Mouse (Mus musculus) CH12.LX (cell line): ENCODE measurements around the gene Prss35. TPM values are rescaled to one million over a fixed set of nuclear protein-coding genes. Genes with fewer than 3 reads are reported as not detected.

Experiments used
- DNase-seq: peaks from one replicate; pipeline ENCODE4 v3.0.0-alpha.2; 2013; ENCODE audit errors: extremely low read depth
- H3K27ac ChIP-seq: 2 replicates; pipeline ENCODE4 v1.5.1; 2012; ENCODE audit warnings: low read depth, mild to moderate bottlenecking, control low read depth, moderate library complexity; ENCODE audit not compliant: insufficient read depth
- H3K27me3 ChIP-seq: replicated peaks from 2 replicates; pipeline ENCODE3; 2012; ENCODE audit warnings: inconsistent platforms
- H3K36me3 ChIP-seq, 2 experiments: replicated peaks in 1 of 2; 2 replicates each; pipeline versions ENCODE3 to v1.6.1; 2012; ENCODE audit warnings: inconsistent platforms in 1 of 2, low read length in 1 of 2, mild to moderate bottlenecking in 1 of 2, mixed read lengths in 1 of 2, moderate library complexity in 1 of 2; ENCODE audit not compliant: control insufficient read depth in 1 of 2, insufficient read depth in 1 of 2
- H3K4me1 ChIP-seq, 2 experiments: 2 replicates each; pipeline ENCODE4 v1.6.1; 2012; ENCODE audit warnings: inconsistent platforms in 1 of 2, moderate library complexity in 1 of 2; ENCODE audit not compliant: insufficient read depth in 2 of 2, control insufficient read depth in 1 of 2
- H3K4me2 ChIP-seq: 2 replicates; pipeline ENCODE4 v1.6.1; 2012; ENCODE audit warnings: low read depth, mild to moderate bottlenecking, control low read depth; ENCODE audit not compliant: poor library complexity, insufficient read depth, severe bottlenecking
- H3K4me3 ChIP-seq, 3 experiments: fragments of 150-350 bp in 1 of 3; sonication (generic) in 1 of 3; replicated peaks in 1 of 3; 2 replicates each; pipeline versions ENCODE3 to v1.5.1; 2011 to 2012; ENCODE audit warnings: low read depth in 2 of 3, low read length in 2 of 3, mild to moderate bottlenecking in 2 of 3, moderate library complexity in 2 of 3, control low read depth in 1 of 3, improper control_type of control experiment in 1 of 3, inconsistent platforms in 1 of 3, mixed read lengths in 1 of 3; ENCODE audit not compliant: poor library complexity in 1 of 3
- H3K79me2 ChIP-seq: replicated peaks from 2 replicates; pipeline ENCODE4 v1.6.1; 2012; ENCODE audit warnings: mild to moderate bottlenecking, moderate library complexity; ENCODE audit not compliant: control insufficient read depth, poor library complexity, insufficient read depth, severe bottlenecking; ENCODE audit errors: extremely low read depth
- H3K9ac ChIP-seq: 2 replicates; pipeline ENCODE4 v1.6.1; 2012; ENCODE audit warnings: low read depth, mild to moderate bottlenecking, control low read depth, moderate library complexity; ENCODE audit not compliant: insufficient read depth
- H3K9me3 ChIP-seq: replicated peaks from 2 replicates; pipeline ENCODE3; 2012; ENCODE audit warnings: low read length, inconsistent platforms, mixed read lengths
- GABPA ChIP-seq: IDR thresholded peaks from 2 replicates; pipeline ENCODE4 v1.6.1; 2012; ENCODE audit warnings: low read depth, low read length, improper control_type of control experiment, inconsistent platforms; ENCODE audit not compliant: insufficient replicate concordance
- JUN ChIP-seq: IDR thresholded peaks from 2 replicates; pipeline ENCODE4 v1.6.1; 2011; ENCODE audit warnings: low read depth, mild to moderate bottlenecking, low read length, improper control_type of control experiment, moderate library complexity; ENCODE audit not compliant: insufficient read depth
- MAFK ChIP-seq: IDR thresholded peaks from 2 replicates; pipeline ENCODE4 v1.6.1; 2011; ENCODE audit warnings: low read length, improper control_type of control experiment; ENCODE audit not compliant: insufficient replicate concordance
- PAX5 ChIP-seq: IDR thresholded peaks from 2 replicates; pipeline ENCODE4 v1.6.1; 2012; ENCODE audit warnings: low read length, inconsistent platforms, mixed read lengths
- POLR2A ChIP-seq: IDR thresholded peaks from 2 replicates; pipeline ENCODE4 v1.6.1; 2011; ENCODE audit warnings: low read depth, mild to moderate bottlenecking, improper control_type of control experiment, low read length
- RAD21 ChIP-seq: IDR thresholded peaks from 2 replicates; pipeline ENCODE4 v1.6.1; 2011; ENCODE audit warnings: low read depth, mild to moderate bottlenecking, low read length, improper control_type of control experiment, moderate library complexity
- RCOR1 ChIP-seq: conservative IDR thresholded peaks from 2 replicates; pipeline ENCODE4 v1.6.1; 2012; ENCODE audit warnings: low read depth, mild to moderate bottlenecking, inconsistent platforms, low read length, improper control_type of control experiment
- TCF12 ChIP-seq: IDR thresholded peaks from 2 replicates; pipeline ENCODE4 v1.6.1; 2014; ENCODE audit warnings: low read depth, mild to moderate bottlenecking, inconsistent platforms, low read length, improper control_type of control experiment
- ZC3H11A ChIP-seq: IDR thresholded peaks from 2 replicates; pipeline ENCODE4 v1.6.1; 2012; ENCODE audit warnings: low read depth, mild to moderate bottlenecking, inconsistent platforms, low read length, improper control_type of control experiment
- dilution Hi-C: fragments of 300-500 bp; cut with MboI; formaldehyde crosslinking; loops from 2 replicates; pipeline ENCODE4 v1.14.3; 2020; ENCODE audit warnings: low sequenced_read_pairs; ENCODE audit not compliant: extremely low pct_unique_long_range_greater_than_20kb, extremely low pct_ligation_motif_present
- in situ Hi-C: fragments of 300-500 bp; cut with MboI; formaldehyde crosslinking; loops from 3 replicates; pipeline ENCODE4 v1.14.3; 2019; ENCODE audit warnings: low sequenced_read_pairs, low pct_ligation_motif_present, low pct_unique_long_range_greater_than_20kb, mixed read lengths
- polyA plus RNA-seq: library from polyadenylated mRNA; unstranded; fragments of >175 nt; gene quantifications from 2 replicates; pipeline ENCODE4 v1.2.1, GENCODE M21; 2012; ENCODE audit warnings: low read depth; ENCODE audit not compliant: insufficient read length
- total RNA-seq, 2 experiments: library from RNA; depleted of rRNA; stranded (reverse); fragments of 300-350 nt in 1 of 2; fragments of >200 nt in 1 of 2; gene quantifications; 2 replicates each; pipeline ENCODE4 v1.2.3; 2012 to 2014

Gene Prss35
- not detected in 2 replicates for total RNA-seq (2012; rRNA removed)
- total RNA-seq (2014; rRNA removed) = not detected in 2 replicates
- polyA plus RNA-seq = not detected in 2 replicates

DNA sequence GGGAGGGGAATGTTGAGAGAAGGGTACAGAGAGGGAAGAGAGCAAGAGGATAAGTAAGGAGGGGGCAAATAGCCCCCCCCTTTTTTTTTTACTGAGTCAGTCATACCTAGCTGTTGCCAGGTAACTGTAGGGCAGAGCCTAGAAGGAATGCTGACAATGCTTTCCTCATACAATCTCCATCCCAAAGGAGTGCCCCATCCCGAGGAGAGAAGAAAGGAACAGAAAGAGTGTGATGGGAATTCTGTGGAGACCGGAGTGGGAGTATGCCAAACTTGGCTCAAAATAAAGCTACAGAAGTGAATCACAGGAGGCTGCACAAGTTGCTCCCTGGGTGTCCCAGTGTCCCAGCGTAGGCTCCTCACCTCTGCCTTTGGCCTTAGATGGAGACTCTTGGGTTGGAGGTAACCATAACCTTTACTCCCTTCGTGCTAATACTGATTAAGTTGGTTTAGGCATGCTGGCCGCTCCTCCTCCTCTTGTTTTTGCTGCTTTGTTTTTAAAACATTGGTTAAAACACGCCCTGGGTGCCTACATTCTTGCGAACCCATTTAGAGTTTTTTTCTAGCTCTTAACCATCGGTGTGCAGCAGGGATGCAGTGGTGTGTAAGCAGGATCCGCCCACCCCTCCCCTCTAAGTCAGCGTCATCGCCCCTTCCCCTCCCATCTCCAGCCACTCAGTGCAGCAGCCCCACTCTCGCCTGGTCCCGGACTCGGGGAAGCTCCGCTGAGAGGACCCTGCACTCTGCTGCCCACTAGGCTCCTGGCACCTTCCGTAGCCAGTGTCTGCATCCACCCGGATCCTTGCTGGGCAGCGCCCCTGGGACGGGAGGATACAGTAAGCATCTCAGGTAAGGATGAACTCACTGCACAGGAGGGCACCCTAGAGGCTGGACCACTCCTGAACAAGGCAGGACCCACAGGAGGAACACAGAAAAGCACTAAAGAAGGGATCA, at the start of gene Prss35:
Gene Prss35, plus strand, starts transcription at position 691 of the 953 bp plus-strand sequence.
- H3K9ac ChIP-seq = no peak within 1 kb of the TSS
- H3K4me2 ChIP-seq = no peak within 1 kb of the TSS
- in situ Hi-C loops = loop anchor here (5.0 to 25.0 kb wide), 2 partner anchors 151 to 281 kb away; partner anchors contain the start of genes Dop1a and Ube2cbp
- H3K36me3 ChIP-seq = no peaks in the 10 kb centered on the region
- H3K4me1 ChIP-seq = peaks cover 0 to 6% of the 10 kb centered on the region in 2 experiments; a peak in 3 of 4 replicates
- H3K27ac ChIP-seq = no peak within 1 kb of the TSS
- no peaks in the 10 kb centered on the region for H3K79me2 ChIP-seq
- TF ChIP-seq TCF12 (no peak), JUN (no peak)
- H3K4me3 ChIP-seq = no peak within 1 kb of the TSS
- H3K27me3 ChIP-seq = no peaks in the 10 kb centered on the region
- DNase-seq = no peak
- no peaks in the 10 kb centered on the region for H3K9me3 ChIP-seq
- dilution Hi-C loops = no loop called here

DNA sequence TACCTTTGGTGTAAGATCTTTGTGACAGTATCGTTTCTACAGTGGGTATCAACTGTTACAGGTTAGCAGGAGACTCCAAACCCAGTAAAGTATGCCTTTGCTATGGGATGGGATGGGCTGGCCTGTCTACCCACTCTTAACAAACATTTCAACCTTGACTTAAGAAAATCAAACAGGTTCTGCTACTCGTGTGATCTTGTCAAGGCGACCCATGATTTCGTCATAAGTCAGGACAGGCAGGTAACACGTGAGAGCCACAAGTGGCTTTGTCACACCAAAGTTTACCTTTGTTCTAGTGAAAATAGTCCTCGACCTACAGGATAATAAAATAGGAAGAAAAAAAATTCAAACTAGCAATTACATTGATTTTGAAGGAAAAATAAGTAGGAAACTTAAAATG, 49.5 kb upstream of the Prss35 start:
- Histone ChIP-seq H3K79me2 (no peaks in the 10 kb centered on the region), H3K36me3 (no peaks in the 10 kb centered on the region), H3K9me3 (no peaks in the 10 kb centered on the region), H3K27me3 (no peaks in the 10 kb centered on the region), H3K4me1 (peaks cover 2 to 16% of the 10 kb centered on the region in 2 experiments; a peak in 3 of 4 replicates), H3K27ac (no peak overlapping the region), H3K4me3 (no peak overlapping the region), H3K9ac (no peak overlapping the region), H3K4me2 (no peak overlapping the region)
- in situ Hi-C loops (no loop called here), dilution Hi-C loops (no loop called here)
- DNase-seq = no peak
- no peak for TF ChIP-seq MAFK
- TF ChIP-seq POLR2A = no peak
- no peak for TF ChIP-seq PAX5
- TF ChIP-seq GABPA = no peak

DNA sequence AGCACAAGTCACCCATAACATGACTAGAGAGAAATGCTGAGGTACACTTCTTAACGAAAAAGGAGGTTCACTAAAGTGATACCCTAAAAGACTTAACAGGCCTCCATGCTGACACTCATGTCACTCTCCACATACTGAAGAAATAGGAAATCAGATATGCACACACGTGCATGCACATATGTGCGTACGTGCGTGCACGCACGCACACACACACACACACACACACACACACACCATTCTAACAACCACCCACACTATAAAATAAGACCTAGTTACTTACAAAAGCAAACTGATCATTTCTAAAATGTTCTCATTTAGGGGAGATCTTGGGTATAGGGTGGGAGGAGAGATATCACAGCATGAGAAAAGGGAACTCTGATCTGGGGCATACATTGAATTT, 48.8 kb upstream of the Prss35 start:
- Histone ChIP-seq H3K79me2 (no peaks in the 10 kb centered on the region), H3K4me2 (peak overlapping the region; percentile 50; the same call in 1 of the 2 replicates), H3K27ac (no peak overlapping the region), H3K9ac (no peak overlapping the region), H3K4me1 (peaks cover 2 to 16% of the 10 kb centered on the region in 2 experiments; a peak in 3 of 4 replicates), H3K9me3 (no peaks in the 10 kb centered on the region)
- in situ Hi-C loops = no loop called here
- DNase-seq = no peak
- TF ChIP-seq RCOR1 (no peak), ZC3H11A (no peak), RAD21 (no peak)
- TF ChIP-seq, all 38 proteins: peak for 0
- dilution Hi-C loops = no loop called here
- H3K36me3 ChIP-seq = no peaks in the 10 kb centered on the region
- no peaks in the 10 kb centered on the region for H3K27me3 ChIP-seq
- peak overlapping the region in 1 of 3 experiments; percentile 89 for H3K4me3 ChIP-seq
